Mouse (Mus musculus): Measurements from ENCODE around the gene Atf3.

The Atf3 gene

DNA sequence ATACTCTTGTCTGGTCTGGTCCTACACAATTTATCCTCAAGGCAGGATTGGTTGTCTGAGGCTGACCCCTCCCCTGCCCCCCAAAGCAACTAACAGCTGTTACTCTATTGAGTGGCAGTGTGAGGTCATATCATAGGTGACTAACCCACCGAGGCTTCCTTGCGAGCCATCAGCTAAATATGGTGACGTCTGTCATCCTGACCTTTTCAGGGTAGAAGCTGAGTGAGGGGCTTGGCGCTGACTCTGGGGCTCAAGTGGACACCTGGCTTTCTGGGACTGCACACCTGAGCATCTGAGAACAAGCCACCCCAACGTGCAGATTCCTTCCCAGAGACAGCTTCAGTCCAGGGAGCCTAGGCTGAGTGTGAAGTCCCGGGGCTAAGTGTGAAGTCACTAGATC, at the start of gene Atf3:
Gene Atf3 (minus strand): TSS at position 101 of the 400 bp plus-strand sequence.
- DNase-seq (ENCODE audit: low read depth, low spot score) = no peak

DNA sequence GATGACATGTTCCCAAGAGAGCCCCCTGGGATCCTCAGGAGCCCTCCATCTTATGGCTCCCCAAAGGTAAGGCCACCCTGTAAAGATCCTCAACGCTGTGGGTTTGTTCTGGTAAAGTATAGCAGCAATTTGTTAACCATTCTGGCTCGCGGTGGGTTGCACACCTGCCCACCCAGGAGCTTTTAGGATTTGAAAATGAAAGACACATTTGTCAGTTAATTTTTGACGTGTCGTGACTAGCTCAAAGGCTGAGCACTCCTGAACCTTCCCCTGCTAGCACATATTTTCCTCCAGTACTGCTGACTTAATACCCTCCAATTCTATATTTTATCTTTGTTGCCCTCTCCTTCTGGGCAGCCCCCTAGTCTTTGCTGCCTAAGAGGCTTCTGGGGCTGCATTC, 49.3 kb upstream of the Atf3 start:
- no peak for DNase-seq (ENCODE audit: low read depth, low spot score)

DNA sequence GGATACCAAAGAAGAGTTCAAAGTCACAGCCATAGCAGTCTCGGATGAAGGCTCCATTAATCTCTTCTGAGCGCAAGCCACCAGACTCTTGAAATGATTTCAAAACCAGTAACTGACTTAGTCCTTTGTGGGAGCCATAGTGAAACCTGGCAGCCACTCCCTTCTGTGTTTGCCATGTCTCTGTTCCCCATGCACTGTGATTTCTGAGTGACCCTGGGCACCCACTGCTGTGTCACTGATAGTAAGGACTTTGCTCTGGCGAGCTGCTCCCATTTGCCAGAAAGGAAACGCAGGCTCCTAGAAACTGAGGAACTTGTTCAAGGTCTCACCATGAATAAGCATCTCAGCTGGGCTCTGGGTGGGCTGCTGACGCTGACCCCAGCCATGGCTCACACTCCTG, 45.6 kb upstream of the Atf3 start:
- DNase-seq (ENCODE audit: low read depth, low spot score) = no peak

DNA sequence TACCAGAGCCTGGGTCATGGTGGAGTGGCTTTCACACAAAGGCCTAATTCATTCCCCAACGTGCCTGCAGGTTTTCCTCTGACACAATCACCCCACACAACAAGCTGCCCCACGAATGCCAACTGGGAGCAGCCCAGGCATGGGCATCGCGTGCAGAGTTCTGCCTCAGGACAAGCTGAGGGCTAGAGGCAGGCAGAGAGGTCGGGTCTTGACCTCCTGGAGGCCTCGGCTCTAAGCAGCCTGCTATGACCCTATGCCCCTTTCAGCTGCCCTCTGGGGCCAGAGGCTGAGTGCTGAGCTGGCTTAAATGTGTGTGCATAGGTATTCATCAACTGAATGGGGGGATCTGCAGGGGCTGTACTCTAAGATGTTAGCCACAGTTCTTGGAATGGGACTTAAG, 44.0 kb upstream of the Atf3 start:
- DNase-seq (ENCODE audit: low read depth, low spot score) = no peak

DNA sequence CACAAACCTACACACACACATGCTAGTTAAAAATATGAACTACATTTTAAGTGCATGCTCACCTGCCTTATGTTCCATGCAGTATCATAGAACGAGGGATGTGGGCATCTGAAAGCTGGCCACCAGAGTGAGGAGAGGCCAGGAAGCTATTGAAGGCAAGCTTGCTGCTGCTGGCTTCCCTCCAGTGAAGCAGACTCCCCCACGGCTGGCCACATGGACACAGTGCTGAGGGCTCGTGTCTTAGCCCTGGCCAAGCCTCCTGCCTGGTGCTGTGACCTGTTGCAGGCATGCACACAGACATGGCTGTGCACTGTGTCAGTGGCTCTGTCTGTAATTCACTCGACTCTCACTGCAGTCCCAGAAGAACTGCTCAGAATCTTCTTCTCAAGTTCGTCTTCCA, 41.8 kb upstream of the Atf3 start:
- DNase-seq (ENCODE audit: low read depth, low spot score) = no peak

DNA sequence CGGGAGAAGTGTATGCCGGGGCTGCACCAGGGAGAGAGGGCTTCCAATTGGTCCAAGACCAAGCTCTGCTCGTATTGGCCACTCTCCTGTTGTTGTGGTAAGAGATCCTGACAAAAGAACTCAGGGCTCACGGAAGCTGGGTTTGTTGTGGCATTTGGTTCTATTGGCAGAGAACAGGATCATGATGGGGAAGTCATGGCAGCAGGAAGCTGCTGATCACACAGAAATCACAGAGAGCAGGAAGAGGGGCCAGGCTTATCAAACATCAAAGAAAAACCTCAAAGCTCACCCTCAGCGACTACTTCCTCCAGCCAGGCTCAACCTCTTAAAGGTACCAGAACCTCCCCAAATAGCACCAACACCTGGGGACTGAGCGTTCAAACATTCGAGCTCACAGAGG, 41.3 kb upstream of the Atf3 start:
- DNase-seq (ENCODE audit: low read depth, low spot score) = no peak

DNA sequence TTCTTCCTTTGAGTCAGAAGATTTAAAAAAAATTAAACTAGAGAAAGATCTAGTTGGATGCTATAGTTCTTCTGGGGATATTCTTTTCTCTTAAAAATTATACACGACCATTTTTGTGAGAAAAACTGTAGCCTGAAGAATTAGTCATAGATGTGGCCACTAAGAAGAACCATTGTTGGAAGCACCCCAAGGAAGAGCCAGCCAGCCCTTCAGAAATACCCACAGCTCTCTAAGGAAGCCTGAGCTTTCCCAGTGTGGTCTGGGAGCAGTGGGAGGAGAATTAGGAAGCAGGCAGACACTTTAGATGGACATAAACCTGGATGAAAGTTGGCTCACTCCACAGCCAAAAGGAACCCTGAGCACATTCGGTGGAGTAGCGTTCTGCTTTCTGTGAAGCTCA, 40.7 kb upstream of the Atf3 start:
- DNase-seq (ENCODE audit: low read depth, low spot score) = no peak

DNA sequence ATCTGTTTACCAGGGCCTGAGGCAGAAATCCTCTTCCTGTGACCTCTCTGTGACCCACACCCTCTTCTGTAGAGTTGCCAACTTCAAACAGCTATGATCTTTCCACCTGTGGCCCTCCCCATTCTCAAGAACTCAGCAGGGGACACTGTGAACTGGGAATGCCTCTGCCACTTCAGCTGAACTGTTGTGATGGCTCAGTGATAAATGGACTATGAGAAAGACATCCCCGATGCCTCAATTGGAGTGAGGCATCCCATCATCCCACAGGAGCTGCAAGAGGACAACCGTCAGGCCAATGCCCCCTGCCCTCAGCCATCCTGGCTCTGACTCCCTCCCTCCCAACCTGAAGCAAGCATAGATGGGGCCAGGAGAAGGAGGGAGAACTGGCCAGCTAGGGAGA, 40.1 kb upstream of the Atf3 start:
- peak; percentile 23 for DNase-seq (ENCODE audit: low read depth, low spot score)

DNA sequence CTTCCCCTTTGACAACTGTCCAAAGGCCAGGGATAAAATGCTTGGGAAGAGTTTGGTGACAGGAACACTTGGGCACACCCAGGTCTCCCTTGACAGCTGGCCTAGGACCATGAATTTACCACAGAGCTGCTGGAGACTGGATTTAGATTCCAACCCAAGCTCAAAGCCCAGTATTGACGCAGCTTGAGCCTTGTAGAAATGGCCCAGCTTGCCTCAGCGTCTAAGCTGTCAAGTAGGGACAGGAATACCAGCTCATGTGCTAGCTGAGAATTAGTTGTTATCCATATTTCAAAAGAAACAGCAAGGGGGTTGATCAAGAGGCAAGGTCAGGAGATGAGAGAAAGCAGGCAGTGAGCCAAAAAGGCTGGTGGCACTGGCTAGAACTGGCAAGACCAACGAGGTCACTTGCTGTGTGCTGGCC, 39.5 kb upstream of the Atf3 start:
- no peak for DNase-seq (ENCODE audit: low read depth, low spot score)

DNA sequence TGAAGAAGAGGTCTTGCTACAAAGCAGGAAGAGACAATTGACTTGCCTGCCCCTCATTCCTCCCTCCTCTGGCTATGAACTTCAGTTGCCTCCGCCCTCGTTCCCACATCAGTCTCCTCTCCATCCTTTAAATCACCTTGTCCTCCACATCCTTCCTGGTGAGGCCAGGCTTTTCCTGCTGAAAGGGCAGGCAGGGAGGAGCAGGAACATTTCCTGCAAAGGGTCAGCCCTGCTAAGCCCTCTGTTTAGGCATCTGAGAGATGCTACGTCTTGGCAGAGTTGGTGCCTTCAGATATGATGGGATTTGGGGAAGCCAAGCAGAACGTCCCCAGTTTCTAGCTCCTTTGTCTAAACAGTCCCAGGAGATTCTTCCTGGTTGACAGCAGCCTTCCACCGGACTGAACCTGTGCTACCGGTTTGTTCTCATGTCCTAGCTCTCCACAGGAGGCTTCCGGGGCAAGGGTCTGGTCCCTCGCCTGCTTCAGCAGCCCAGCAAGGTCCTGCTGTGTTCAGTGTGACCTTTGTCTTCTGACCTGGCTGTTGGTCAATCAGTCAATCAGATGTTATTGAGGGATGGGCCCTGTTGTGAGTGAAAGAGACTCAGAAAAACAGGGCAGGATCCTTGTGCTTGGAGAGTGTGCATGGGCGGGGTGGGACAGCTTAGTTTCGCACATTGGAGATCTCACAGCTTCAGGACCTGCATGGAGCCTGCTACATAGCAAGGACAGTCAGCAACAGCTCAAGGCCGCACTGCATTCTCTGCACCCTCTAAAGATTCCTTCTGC, 38.9 kb upstream of the Atf3 start:
- DNase-seq (ENCODE audit: low read depth, low spot score) = peak; percentile 55

DNA sequence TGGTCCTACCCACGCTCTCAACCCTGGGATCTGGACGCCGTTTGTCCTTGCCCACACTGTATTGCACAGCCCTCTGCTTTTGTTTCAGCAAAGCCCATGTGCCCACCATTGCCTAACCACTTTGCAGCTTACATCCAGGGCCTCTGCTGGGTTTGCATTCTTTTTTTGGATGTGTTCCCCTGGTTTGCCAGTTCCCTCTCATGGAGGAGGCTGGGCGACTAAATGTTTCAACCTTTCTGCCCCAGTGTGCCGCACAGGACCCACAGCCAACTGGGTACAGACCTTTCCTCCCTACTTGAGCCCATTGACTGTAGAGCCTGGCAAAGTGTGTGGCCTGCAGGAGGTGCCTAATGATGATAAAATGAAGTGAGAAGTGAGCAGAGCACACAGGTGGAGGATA, 38.3 kb upstream of the Atf3 start:
- no peak for DNase-seq (ENCODE audit: low read depth, low spot score)

DNA sequence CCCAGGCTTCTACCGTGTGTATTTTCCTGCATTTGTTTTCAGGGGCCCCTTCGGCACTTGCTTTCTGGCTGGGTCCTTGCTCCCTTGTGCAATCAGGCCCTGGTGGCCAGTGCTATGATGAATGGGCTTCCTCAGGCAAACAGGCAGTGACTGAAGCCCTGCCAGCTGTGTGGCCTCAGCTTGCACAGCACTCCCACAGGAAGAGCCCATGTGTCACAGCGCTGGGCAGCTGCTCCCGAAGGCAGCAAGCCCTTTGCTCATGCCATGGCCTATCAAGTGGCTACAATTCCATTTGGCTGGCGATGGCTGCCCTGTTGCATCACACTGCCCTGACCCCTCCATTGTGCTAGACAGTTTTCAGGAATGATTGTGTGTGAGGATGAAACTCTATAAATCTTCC, 36.6 kb upstream of the Atf3 start:
- no peak for DNase-seq (ENCODE audit: low read depth, low spot score)

DNA sequence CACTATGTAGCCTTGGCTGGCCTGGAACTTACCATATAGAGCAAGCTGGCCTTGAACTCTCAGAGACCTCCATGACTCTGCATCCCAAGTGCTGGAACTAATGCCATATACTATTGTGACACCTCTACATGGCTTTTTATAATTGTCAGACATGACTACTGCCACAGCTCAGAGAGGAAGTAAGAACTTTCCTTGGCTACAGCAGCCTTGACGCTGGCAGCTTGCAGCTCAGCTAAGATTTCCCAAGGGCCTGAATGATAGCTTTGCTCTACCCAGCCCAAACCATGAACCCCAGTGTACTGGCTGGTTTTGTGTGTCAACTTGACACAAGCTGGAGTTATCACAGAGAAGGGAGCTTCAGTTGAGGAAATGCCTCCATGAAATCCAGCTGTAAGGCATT, 35.8 kb upstream of the Atf3 start:
- DNase-seq (ENCODE audit: low read depth, low spot score) = no peak

DNA sequence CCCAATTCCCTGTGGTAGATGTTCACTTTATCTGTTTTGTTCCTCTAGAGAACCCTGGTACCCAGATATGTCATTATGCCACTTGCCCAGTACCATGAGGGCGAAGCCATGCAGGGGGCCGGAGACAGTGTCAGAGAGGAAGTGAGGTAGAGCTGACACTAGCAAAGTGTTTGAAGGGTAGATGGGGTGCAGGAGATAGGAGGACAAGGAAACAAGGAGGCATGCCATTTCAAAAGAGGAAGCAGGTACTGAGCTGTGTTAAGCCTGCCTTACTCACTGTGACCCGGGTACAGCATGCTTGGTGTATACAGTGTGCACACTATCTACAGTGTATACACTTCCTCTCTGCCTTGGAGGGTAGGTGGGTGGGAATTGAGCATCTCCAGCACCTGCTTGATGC, 32.1 kb upstream of the Atf3 start:
- DNase-seq (ENCODE audit: low read depth, low spot score) = no peak

DNA sequence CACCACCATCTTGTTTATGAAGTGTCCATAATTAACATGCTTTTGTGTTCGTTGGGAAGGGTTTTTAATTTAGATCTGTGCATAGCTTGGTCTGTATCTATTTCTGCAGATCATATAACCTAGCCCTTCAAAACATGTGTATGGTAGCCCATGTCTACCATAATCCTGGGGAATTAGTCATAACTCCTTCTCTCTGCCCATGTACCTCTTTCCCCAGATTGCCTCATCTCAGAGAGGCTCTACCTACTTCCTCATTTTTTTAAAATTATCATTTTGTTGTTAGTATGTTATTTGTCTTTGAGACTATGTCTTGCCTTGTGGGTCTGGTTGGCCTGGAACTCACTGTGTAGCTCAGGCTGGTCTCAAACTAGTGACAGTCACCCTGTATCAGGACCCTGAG, 30.6 kb upstream of the Atf3 start:
- DNase-seq (ENCODE audit: low read depth, low spot score) = no peak

DNA sequence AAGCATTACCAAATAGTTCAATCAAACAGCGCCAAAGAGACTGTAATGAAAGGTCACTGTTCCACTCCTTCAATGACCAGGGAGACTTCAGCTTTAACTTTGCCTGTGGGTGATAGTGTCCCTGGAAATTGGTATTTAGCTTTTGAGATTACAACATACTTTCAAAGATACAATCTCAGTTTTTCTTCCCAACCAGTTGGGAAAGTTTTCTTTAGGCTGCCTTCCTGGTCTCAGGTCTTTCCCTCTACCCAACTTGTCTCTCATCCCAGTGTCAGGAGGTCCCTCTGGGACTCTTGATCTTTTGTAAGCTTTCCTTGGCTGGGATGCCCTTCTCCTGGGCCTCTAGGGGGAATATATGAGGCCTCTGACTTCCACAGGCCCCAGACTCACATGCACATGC, 29.7 kb upstream of the Atf3 start:
- no peak for DNase-seq (ENCODE audit: low read depth, low spot score)

DNA sequence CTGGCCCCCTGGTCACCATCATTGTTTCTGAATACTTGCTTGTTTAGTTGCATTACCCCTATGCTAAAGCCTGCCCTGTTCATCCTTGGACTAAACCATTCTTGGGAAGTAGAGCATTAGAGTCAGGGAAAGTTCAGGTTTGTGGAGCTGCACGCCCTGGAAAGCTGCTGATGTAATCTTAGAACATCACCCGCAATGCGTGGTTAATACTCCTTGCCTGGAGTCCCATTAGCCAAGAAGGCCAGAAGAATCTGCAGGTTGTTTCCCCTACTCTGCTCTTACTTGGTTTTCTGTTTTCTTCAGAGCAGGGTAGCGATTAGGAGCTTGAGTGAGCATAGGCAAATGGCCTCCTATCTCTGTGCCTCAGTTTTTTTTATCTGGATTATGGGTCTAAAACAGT, 26.0 kb upstream of the Atf3 start:
- DNase-seq (ENCODE audit: low read depth, low spot score) = no peak

DNA sequence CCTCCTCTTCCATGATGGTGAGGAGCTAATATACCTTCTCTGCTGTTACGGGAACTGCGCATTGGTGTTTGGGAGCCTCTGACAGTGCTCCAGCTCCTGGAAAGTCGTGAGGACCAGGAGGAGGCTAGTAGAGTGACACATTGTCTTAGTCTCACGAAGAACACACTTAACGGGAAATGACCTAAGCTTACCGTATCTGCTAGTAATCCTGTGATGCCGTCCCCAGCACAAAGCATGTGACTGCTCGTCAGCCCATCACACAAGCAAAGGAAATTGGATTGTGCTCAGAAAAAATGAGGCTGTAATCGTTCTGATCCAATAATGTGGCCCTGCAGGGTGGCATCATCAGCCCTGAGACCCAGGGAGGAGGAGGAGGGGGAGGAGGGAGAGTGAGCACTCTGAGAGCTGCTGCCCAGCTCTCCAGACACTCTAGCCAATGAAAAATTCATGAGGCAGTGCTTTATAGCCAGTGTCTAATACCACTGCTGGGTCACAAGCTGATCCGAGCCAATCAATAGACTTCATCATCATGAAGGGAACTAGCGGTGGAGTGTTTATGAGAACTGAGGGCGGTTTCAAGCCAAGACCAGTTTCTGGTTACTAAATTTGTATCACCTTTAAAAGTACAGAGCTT, 24.3 kb upstream of the Atf3 start:
- DNase-seq (ENCODE audit: low read depth, low spot score) = no peak

DNA sequence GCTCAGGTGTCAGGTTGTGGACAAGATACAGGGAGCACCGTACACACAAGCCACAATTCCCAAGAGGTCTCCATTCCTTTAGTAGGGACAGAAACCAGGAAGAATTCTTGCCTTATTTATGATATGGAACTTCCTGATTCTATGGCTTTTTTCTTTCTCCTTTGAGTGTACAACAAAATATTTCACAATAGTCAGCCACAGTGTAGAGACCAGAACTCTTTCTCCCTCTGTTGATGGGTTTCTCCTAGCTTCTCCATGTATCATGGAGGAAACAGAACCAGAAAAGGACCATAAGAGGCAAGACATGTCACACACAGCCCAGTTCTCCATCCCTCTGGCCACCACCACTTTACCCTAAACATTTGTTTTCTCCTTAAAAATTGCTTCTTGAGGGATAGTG, 23.7 kb upstream of the Atf3 start:
- no peak for DNase-seq (ENCODE audit: low read depth, low spot score)

DNA sequence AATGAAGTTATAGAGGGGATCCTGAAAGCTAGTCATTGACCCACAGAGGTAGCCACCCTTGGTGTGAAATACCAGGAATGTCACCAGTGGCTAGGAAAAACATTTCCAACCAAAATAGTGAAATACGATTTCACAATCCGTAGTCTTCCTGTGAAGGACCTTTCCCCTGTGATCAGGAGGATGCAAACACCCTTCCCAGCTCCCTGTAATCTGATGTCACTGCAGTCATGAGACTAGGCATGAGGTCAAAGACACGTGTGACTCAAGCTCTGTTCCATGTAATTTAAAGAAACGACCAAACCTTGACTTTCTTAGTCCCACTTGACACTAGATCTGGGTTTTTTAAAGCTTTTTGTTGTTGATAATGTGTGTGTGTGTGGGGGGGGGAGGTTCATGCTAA, 21.8 kb upstream of the Atf3 start:
- no peak for DNase-seq (ENCODE audit: low read depth, low spot score)

DNA sequence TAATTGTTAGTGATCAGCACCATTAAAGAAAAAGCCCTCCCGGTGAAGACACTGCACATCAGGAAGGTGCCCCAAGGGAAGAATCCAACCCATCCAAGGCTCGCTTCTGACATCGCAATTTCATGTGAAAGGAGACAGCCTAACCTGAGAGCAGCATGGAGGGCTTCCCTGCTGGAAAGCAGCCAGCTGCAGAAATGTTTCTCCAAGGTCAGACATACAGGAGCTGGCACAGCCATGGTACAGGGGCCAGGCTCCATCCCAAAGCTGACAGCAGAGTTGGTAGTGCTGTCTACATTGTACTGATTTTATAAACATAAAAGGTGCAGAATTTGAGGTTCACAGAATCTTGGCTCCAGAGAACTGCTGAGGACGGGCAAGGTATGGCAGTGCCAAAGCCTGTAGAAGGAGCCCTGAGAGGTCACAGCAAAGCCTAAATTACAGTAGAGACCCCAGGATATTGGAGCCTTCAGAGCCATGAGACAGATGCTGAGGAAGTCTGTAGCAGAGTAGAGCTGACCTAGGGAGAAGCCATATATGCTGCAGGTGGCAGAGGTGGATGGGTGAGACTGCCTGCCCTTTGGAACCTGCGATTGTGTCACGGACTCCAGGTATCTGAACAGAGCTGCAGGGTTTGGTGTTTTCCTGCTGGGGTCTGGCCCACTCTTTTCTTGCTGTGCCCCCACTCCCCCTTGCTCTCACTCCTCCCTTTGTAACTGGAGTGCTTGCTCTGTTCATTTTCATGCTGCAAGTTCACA, 18.1 kb upstream of the Atf3 start:
- no peak for DNase-seq (ENCODE audit: low read depth, low spot score)

DNA sequence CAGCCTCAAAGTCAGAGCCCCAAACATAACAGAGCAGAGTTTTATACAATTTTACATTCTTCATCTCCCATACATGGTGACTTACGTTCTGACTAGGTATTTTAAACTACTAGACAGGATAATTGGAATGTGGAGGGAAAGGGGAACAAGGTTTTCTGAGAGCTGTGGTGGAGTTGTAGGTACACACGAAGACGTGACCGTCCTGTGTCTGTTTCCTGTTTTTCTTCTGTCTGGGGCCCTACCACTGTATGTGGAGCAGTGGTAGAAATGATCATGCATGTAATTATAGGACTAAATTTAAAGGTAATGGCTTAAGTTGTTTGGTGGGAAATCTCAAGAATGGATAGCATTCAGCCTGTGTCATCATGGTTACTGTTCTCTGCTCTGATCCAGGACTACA, 17.0 kb upstream of the Atf3 start:
- DNase-seq (ENCODE audit: low read depth, low spot score) = no peak

DNA sequence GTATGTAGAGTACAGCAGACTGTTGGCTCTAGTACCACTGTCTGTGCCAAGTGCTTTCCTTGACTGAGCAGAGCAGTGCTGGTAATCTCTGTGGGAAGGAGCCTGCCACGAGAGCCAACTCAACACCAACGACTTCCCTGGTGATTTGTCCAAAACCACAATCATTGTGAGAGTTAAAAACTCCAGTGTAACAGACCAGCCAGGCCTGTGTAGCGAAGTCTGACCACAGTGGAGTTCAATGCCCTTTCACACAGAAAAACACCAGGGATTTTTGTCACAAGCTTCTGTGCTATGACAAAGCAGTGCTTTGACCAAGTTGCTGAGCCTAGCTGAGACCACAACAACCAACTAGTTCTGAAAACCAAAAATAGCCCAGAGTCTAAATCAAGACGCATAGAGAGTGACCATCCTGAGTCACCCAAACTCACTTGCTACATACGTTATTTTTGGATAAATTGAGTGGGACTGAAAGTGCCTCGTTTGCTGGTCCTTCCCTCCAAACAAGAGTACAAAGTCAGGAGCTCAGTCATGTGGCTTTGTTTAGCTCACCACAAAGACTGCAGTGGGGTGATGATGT, 12.6 kb upstream of the Atf3 start:
- no peak for DNase-seq (ENCODE audit: low read depth, low spot score)

Measured in R1 (cell line).